Mouse (Mus musculus): ENCODE results near the gene Ptpn4. TPM values are rescaled to one million over a fixed set of nuclear protein-coding genes. Genes with fewer than 3 reads are reported as not detected.

Gene Ptpn4
- polyA plus RNA-seq, 1 experiment from 2014 or later, result 4.1 TPM

- no peak overlapping the region for H3K4me2 ChIP-seq (ENCODE audit: low read depth, severe bottlenecking)
- H3K4me3 ChIP-seq (ENCODE audit: low read depth, low read length), result no peak overlapping the region
- ATAC-seq (ENCODE audit: insufficient number of reproducible peaks, low FRiP score, low TSS enrichment, low read depth), result no peak
- no peaks in the 10 kb centered on the region for H3K9me3 ChIP-seq (ENCODE audit: control insufficient read depth, low read length)
- no peaks in the 10 kb centered on the region for H3K36me3 ChIP-seq (ENCODE audit: control insufficient read depth, insufficient read depth, low read length)
- no peak for DNase-seq (ENCODE audit: low spot score)
- H3K9ac ChIP-seq (ENCODE audit: low read length), result no peak overlapping the region
- H3K27ac ChIP-seq (replicated peaks; ENCODE audit: low read depth, low read length), result no peak overlapping the region
- H3K4me1 ChIP-seq (ENCODE audit: control insufficient read depth, insufficient read depth, low read length), result no peaks in the 10 kb centered on the region
- no peaks in the 10 kb centered on the region for H3K27me3 ChIP-seq (ENCODE audit: control insufficient read depth, insufficient read depth, low read length)
- 96% methylated on average over 1 of the region's 1 CpGs for WGBS
Measured at GRCm38 (mm10) chr1:119794342-119794741, 43.1 kb downstream of the Ptpn4 start.

GRCm38 (mm10) chr1:119790616-119791015 lies 46.8 kb downstream of the Ptpn4 start:
- Histone ChIP-seq H3K4me2 (ENCODE audit: low read depth, severe bottlenecking) (no peak overlapping the region), H3K9me3 (ENCODE audit: control insufficient read depth, low read length) (no peaks in the 10 kb centered on the region), H3K4me3 (ENCODE audit: low read depth, low read length) (no peak overlapping the region), H3K36me3 (ENCODE audit: control insufficient read depth, insufficient read depth, low read length) (no peaks in the 10 kb centered on the region), H3K27ac (replicated peaks; ENCODE audit: low read depth, low read length) (no peak overlapping the region), H3K9ac (ENCODE audit: low read length) (no peak overlapping the region), H3K27me3 (ENCODE audit: control insufficient read depth, insufficient read depth, low read length) (no peaks in the 10 kb centered on the region), H3K4me1 (ENCODE audit: control insufficient read depth, insufficient read depth, low read length) (no peaks in the 10 kb centered on the region)
- no peak for DNase-seq (ENCODE audit: low spot score)
- ATAC-seq (ENCODE audit: insufficient number of reproducible peaks, low FRiP score, low TSS enrichment, low read depth), result no peak
- 68% methylated on average over 1 of the region's 1 CpGs for WGBS

DNA sequence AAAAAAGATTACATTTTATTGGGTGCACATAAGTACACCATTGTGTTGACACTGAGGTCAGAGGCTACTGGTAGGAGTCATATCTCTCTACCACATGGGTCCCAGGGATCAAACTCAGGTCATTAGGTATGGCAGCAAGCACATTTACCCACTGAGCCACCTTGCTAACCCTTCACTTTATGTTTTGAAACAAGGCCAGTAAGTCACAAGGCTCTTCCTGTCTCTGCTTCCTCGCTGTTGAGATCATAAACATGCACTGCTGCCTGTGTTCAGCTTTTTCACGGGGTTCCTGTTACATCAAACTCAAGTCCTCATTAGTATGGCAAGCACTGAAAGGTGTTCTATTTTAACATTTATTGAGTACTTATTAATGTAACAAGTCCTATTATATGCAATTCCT lies 61.5 kb downstream of the Ptpn4 start:
- Histone ChIP-seq H3K27ac (replicated peaks; ENCODE audit: low read depth, low read length) (no peak overlapping the region), H3K9me3 (ENCODE audit: control insufficient read depth, low read length) (no peaks in the 10 kb centered on the region), H3K4me1 (ENCODE audit: control insufficient read depth, insufficient read depth, low read length) (no peaks in the 10 kb centered on the region), H3K27me3 (ENCODE audit: control insufficient read depth, insufficient read depth, low read length) (no peaks in the 10 kb centered on the region), H3K4me2 (ENCODE audit: low read depth, severe bottlenecking) (no peak overlapping the region), H3K9ac (ENCODE audit: low read length) (no peak overlapping the region), H3K4me3 (ENCODE audit: low read depth, low read length) (no peak overlapping the region), H3K36me3 (ENCODE audit: control insufficient read depth, insufficient read depth, low read length) (no peaks in the 10 kb centered on the region)
- ATAC-seq (ENCODE audit: insufficient number of reproducible peaks, low FRiP score, low TSS enrichment, low read depth) (no peak), DNase-seq (ENCODE audit: low spot score) (no peak)
- WGBS, result 76% methylated on average over 2 of the region's 2 CpGs

- Histone ChIP-seq H3K27me3 (ENCODE audit: control insufficient read depth, insufficient read depth, low read length) (no peaks in the 10 kb centered on the region), H3K9ac (ENCODE audit: low read length) (no peak overlapping the region), H3K36me3 (ENCODE audit: control insufficient read depth, insufficient read depth, low read length) (peaks cover 5% of the 10 kb centered on the region; the same call in 1 of the 2 replicates), H3K4me3 (ENCODE audit: low read depth, low read length) (no peak overlapping the region), H3K9me3 (ENCODE audit: control insufficient read depth, low read length) (no peaks in the 10 kb centered on the region), H3K27ac (replicated peaks; ENCODE audit: low read depth, low read length) (no peak overlapping the region), H3K4me1 (ENCODE audit: control insufficient read depth, insufficient read depth, low read length) (no peaks in the 10 kb centered on the region), H3K4me2 (ENCODE audit: low read depth, severe bottlenecking) (no peak overlapping the region)
- no peak for ATAC-seq (ENCODE audit: insufficient number of reproducible peaks, low FRiP score, low TSS enrichment, low read depth)
- no peak for DNase-seq (ENCODE audit: low spot score)
Measured at GRCm38 (mm10) chr1:119735692-119736091, 101.7 kb downstream of the Ptpn4 start.

DNA sequence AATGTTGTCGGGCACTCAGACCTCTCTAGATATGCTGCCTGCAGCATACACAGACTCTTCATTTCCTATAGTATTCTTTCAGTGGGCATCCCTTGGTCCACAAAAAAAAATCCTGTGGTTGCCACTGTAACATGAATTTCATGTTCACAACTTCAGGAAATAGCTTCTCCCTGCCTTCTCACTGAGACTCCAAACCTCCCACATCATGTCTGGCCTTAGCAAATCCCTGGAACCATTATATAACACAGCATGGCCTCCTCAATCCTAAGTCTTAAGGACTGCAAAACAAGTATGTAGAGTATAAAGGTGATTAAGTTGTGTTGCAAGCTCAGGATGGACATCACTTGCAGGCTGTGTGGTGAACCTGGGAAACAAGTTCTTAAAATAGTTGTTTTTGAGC lies 102.6 kb downstream of the Ptpn4 start:
- H3K4me1 ChIP-seq (ENCODE audit: control insufficient read depth, insufficient read depth, low read length), result no peaks in the 10 kb centered on the region
- no peaks in the 10 kb centered on the region for H3K27me3 ChIP-seq (ENCODE audit: control insufficient read depth, insufficient read depth, low read length)
- no peaks in the 10 kb centered on the region; the same call in 1 of the 2 replicates for H3K36me3 ChIP-seq (ENCODE audit: control insufficient read depth, insufficient read depth, low read length)
- no peak overlapping the region for H3K9ac ChIP-seq (ENCODE audit: low read length)
- no peaks in the 10 kb centered on the region for H3K9me3 ChIP-seq (ENCODE audit: control insufficient read depth, low read length)
- no peak overlapping the region for H3K27ac ChIP-seq (replicated peaks; ENCODE audit: low read depth, low read length)
- WGBS, result 97% methylated on average over 1 of the region's 1 CpGs
- no peak overlapping the region for H3K4me3 ChIP-seq (ENCODE audit: low read depth, low read length)
- no peak for ATAC-seq (ENCODE audit: insufficient number of reproducible peaks, low FRiP score, low TSS enrichment, low read depth)
- DNase-seq (ENCODE audit: low spot score), result no peak
- no peak overlapping the region for H3K4me2 ChIP-seq (ENCODE audit: low read depth, severe bottlenecking)

DNA sequence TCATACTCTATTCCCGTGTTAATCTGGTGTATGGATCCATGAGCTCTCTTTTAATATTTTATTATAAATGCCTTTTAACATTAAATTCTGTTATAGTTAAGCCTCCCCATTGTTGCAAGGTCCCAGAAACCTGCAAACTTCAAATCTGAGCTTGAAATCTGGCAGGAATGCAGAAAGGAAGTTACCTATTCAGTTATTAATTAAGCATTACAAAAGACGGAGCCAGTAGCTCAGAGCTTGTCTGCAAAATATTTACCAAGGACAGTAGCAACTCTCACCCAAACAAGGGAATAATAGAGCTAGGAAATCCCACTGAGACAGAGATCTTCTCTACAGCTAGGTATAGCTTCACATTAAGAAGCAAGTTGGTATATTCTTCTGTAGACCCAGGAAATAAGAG lies 106.2 kb downstream of the Ptpn4 start:
- Histone ChIP-seq H3K36me3 (ENCODE audit: control insufficient read depth, insufficient read depth, low read length) (no peaks in the 10 kb centered on the region), H3K9me3 (ENCODE audit: control insufficient read depth, low read length) (no peaks in the 10 kb centered on the region), H3K4me1 (ENCODE audit: control insufficient read depth, insufficient read depth, low read length) (no peaks in the 10 kb centered on the region)

GRCm38 (mm10) chr1:119713017-119713416 lies 124.4 kb downstream of the Ptpn4 start:
- Histone ChIP-seq H3K27ac (replicated peaks; ENCODE audit: low read depth, low read length) (no peak overlapping the region), H3K9ac (ENCODE audit: low read length) (no peak overlapping the region), H3K27me3 (ENCODE audit: control insufficient read depth, insufficient read depth, low read length) (no peaks in the 10 kb centered on the region), H3K9me3 (ENCODE audit: control insufficient read depth, low read length) (no peaks in the 10 kb centered on the region), H3K4me1 (ENCODE audit: control insufficient read depth, insufficient read depth, low read length) (no peaks in the 10 kb centered on the region), H3K36me3 (ENCODE audit: control insufficient read depth, insufficient read depth, low read length) (no peaks in the 10 kb centered on the region), H3K4me2 (ENCODE audit: low read depth, severe bottlenecking) (no peak overlapping the region), H3K4me3 (ENCODE audit: low read depth, low read length) (no peak overlapping the region)
- DNase-seq (ENCODE audit: low spot score), result no peak
- 84% methylated on average over 2 of the region's 2 CpGs for WGBS
- no peak for ATAC-seq (ENCODE audit: insufficient number of reproducible peaks, low FRiP score, low TSS enrichment, low read depth)

More for the DNA sequence above, 106.2 kb downstream of the Ptpn4 start:
- H3K9ac ChIP-seq (ENCODE audit: low read length), result no peak overlapping the region
- ATAC-seq (ENCODE audit: insufficient number of reproducible peaks, low FRiP score, low TSS enrichment, low read depth), result no peak
- H3K4me2 ChIP-seq (ENCODE audit: low read depth, severe bottlenecking), result no peak overlapping the region
- H3K27me3 ChIP-seq (ENCODE audit: control insufficient read depth, insufficient read depth, low read length), result no peaks in the 10 kb centered on the region
- H3K4me3 ChIP-seq (ENCODE audit: low read depth, low read length), result no peak overlapping the region
- DNase-seq (ENCODE audit: low spot score), result no peak
- WGBS, result 90% methylated on average over 2 of the region's 2 CpGs
- H3K27ac ChIP-seq (replicated peaks; ENCODE audit: low read depth, low read length), result no peak overlapping the region

DNA sequence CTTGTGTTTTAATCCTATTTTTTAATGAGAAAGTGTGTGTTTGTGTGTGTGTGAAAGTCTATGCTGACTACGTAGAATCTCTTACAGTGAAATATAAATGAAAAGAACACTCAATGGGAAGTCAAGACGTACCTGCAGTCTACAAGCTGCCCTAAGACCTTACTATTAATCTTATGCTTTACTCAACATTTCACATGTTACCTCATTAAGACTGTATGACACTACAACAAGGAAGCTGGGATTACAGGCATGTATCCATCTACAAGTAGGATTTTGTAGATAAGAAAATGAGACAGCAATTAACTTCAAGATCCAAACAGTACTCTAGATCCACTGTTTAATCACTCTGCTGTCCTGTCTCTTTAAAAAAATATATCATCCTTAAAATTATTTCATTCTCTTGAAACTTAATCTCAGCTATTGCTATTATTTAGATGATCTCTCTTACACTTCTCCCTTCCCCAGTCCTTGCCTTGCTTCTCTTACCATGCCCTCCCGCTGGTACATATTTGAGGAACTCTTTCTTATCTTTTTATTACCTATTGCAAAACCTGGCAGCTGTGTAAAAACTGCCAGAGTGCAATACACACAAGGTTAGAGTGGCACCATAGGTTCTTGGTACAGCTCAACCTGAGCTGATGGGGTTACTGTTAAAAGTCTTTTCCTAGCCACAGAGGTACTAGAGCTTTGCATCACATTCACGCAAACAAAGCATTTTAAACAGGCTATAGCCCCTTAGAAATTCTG lies 130.8 kb downstream of the Ptpn4 start:
- no peaks in the 10 kb centered on the region for H3K27me3 ChIP-seq (ENCODE audit: control insufficient read depth, insufficient read depth, low read length)
- H3K4me3 ChIP-seq (ENCODE audit: low read depth, low read length), result no peak overlapping the region
- 95% methylated on average over 4 of the region's 4 CpGs for whole genome bisulfite sequencing
- no peak for DNase-seq (ENCODE audit: low spot score)
- no peaks in the 10 kb centered on the region for H3K36me3 ChIP-seq (ENCODE audit: control insufficient read depth, insufficient read depth, low read length)
- no peaks in the 10 kb centered on the region for H3K9me3 ChIP-seq (ENCODE audit: control insufficient read depth, low read length)
- ATAC-seq (ENCODE audit: insufficient number of reproducible peaks, low FRiP score, low TSS enrichment, low read depth), result no peak
- H3K27ac ChIP-seq (replicated peaks; ENCODE audit: low read depth, low read length), result no peak overlapping the region
- H3K9ac ChIP-seq (ENCODE audit: low read length), result no peak overlapping the region
- H3K4me2 ChIP-seq (ENCODE audit: low read depth, severe bottlenecking), result no peak overlapping the region
- H3K4me1 ChIP-seq (ENCODE audit: control insufficient read depth, insufficient read depth, low read length), result no peaks in the 10 kb centered on the region

DNA sequence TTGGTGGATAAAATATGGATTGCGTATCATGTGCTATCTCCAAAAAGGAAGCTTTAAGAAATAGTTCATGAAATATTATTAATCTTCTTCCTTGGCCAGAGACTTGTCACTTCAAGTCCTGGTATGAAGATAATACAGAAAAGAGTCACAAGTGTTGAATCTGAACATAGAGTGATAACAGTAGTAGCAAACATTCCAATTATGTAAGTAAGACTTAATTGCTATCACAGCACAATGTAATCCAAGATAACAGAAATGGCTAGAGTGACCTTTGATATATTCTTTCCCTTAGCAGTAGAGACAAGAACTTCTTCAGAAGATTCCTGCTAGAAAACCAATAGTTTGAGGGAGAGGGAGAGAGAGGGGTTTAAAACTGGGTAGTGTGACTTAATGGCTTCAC lies 140.6 kb downstream of the Ptpn4 start:
- Histone ChIP-seq H3K9ac (ENCODE audit: low read length) (no peak overlapping the region), H3K9me3 (ENCODE audit: control insufficient read depth, low read length) (no peaks in the 10 kb centered on the region), H3K27ac (replicated peaks; ENCODE audit: low read depth, low read length) (no peak overlapping the region), H3K27me3 (ENCODE audit: control insufficient read depth, insufficient read depth, low read length) (no peaks in the 10 kb centered on the region), H3K4me1 (ENCODE audit: control insufficient read depth, insufficient read depth, low read length) (no peaks in the 10 kb centered on the region), H3K4me3 (ENCODE audit: low read depth, low read length) (no peak overlapping the region), H3K36me3 (ENCODE audit: control insufficient read depth, insufficient read depth, low read length) (no peaks in the 10 kb centered on the region), H3K4me2 (ENCODE audit: low read depth, severe bottlenecking) (no peak overlapping the region)
- no peak for DNase-seq (ENCODE audit: low spot score)
- no peak for ATAC-seq (ENCODE audit: insufficient number of reproducible peaks, low FRiP score, low TSS enrichment, low read depth)
- WGBS, result 95% methylated on average over 1 of the region's 1 CpGs

Data from limb, embryonic 11.5 days (tissue).